Mouse (Mus musculus): Measurements from ENCODE around the gene Hdac10. TPM values are rescaled to one million over a fixed set of nuclear protein-coding genes. Genes with fewer than 3 reads are reported as not detected.
A peak's percentile ranks its signal among the peaks of the same experiment; 100 is the strongest.

Gene Hdac10
- total RNA-seq (2014; rRNA removed) (10.0 and 10.5 TPM in 2 replicates), polyA plus RNA-seq (2012; rRNA removed) (16.8 and 22.0 TPM in 2 replicates)

- Histone ChIP-seq H3K4me1 (ENCODE audit: control insufficient read depth, insufficient read depth, low read length) (peaks cover 7% of the 10 kb centered on the region; the same call in 1 of the 2 replicates), H3K79me2 (ENCODE audit: control insufficient read depth, insufficient read depth, low read length) (peaks cover 4% of the 10 kb centered on the region; the same call in 1 of the 2 replicates), H3K4me3 (ENCODE audit: insufficient read depth, low read depth, low read length) (peak within 1 kb of the TSS; percentile 69), H3K36me3 (ENCODE audit: control insufficient read depth, insufficient read depth, low read length) (no peaks in the 10 kb centered on the region), H3K9ac (ENCODE audit: low read depth, low read length) (peak within 1 kb of the TSS; percentile 72), H3K27ac (replicated peaks; ENCODE audit: insufficient read depth, low read depth, low read length) (peak within 1 kb of the TSS; percentile 84), H3K27me3 (ENCODE audit: control insufficient read depth, insufficient read depth, low read length) (no peaks in the 10 kb centered on the region)
- TF ChIP-seq POLR2A (IDR thresholded peaks at IDR 0.05; ENCODE audit: extremely low read depth, insufficient read depth, low read length) (no peak), CTCF (IDR thresholded peaks at IDR 0.05; ENCODE audit: low read depth, low read length) (peak; percentile 99)
- 4% methylated on average over 36 of the region's 36 CpGs for WGBS
- peak; percentile 80 for DNase-seq (ENCODE audit: extremely low read depth, low read depth, low spot score)
Measured at GRCm38 (mm10) chr15:89128382-89129350, at the start of gene Hdac10. Hdac10 (minus strand) TSS chr15:89128700.

GRCm38 (mm10) chr15:89177576-89178259, 49.2 kb upstream of the Hdac10 start:
- TF ChIP-seq CTCF (IDR thresholded peaks at IDR 0.05; ENCODE audit: low read depth, low read length) = no peak
- TF ChIP-seq POLR2A (IDR thresholded peaks at IDR 0.05; ENCODE audit: extremely low read depth, insufficient read depth, low read length) = no peak
- DNase-seq (ENCODE audit: extremely low read depth, low read depth, low spot score) = peak; percentile 85
- H3K27ac ChIP-seq (replicated peaks; ENCODE audit: insufficient read depth, low read depth, low read length) = peak overlapping the region; percentile 99
- peaks cover 44% of the 10 kb centered on the region for H3K4me1 ChIP-seq (ENCODE audit: control insufficient read depth, insufficient read depth, low read length)
- H3K36me3 ChIP-seq (ENCODE audit: control insufficient read depth, insufficient read depth, low read length) = no peaks in the 10 kb centered on the region
- 24% methylated on average over 4 of the region's 4 CpGs for WGBS
- H3K79me2 ChIP-seq (ENCODE audit: control insufficient read depth, insufficient read depth, low read length) = peaks cover 47% of the 10 kb centered on the region
- peak overlapping the region; percentile 87 for H3K9ac ChIP-seq (ENCODE audit: low read depth, low read length)
- H3K27me3 ChIP-seq (ENCODE audit: control insufficient read depth, insufficient read depth, low read length) = no peaks in the 10 kb centered on the region
- H3K4me3 ChIP-seq (ENCODE audit: insufficient read depth, low read depth, low read length) = peak overlapping the region; percentile 13; the same call in 1 of the 2 replicates

- no peak for TF ChIP-seq CTCF (IDR thresholded peaks at IDR 0.05; ENCODE audit: low read depth, low read length)
- no peak for TF ChIP-seq POLR2A (IDR thresholded peaks at IDR 0.05; ENCODE audit: extremely low read depth, insufficient read depth, low read length)
Measured at GRCm38 (mm10) chr15:89177121-89177520, 48.6 kb upstream of the Hdac10 start.

GRCm38 (mm10) chr15:89175411-89176155, 47.1 kb upstream of the Hdac10 start:
- no peaks in the 10 kb centered on the region for H3K27me3 ChIP-seq (ENCODE audit: control insufficient read depth, insufficient read depth, low read length)
- peaks cover 56% of the 10 kb centered on the region for H3K4me1 ChIP-seq (ENCODE audit: control insufficient read depth, insufficient read depth, low read length)
- TF ChIP-seq POLR2A (IDR thresholded peaks at IDR 0.05; ENCODE audit: extremely low read depth, insufficient read depth, low read length) (no peak), CTCF (IDR thresholded peaks at IDR 0.05; ENCODE audit: low read depth, low read length) (no peak)
- DNase-seq (ENCODE audit: extremely low read depth, low read depth, low spot score) = no peak
- WGBS = 71% methylated on average over 13 of the region's 13 CpGs
- no peaks in the 10 kb centered on the region for H3K36me3 ChIP-seq (ENCODE audit: control insufficient read depth, insufficient read depth, low read length)
- H3K9ac ChIP-seq (ENCODE audit: low read depth, low read length) = 0 out of 2 replicates have a peak overlapping the region, but pooled peaks have one; percentile 4
- peaks cover 60% of the 10 kb centered on the region for H3K79me2 ChIP-seq (ENCODE audit: control insufficient read depth, insufficient read depth, low read length)
- peak overlapping the region; percentile 99 for H3K27ac ChIP-seq (replicated peaks; ENCODE audit: insufficient read depth, low read depth, low read length)
- no peak overlapping the region for H3K4me3 ChIP-seq (ENCODE audit: insufficient read depth, low read depth, low read length)

More at GRCm38 (mm10) chr15:89177121-89177520, 48.6 kb upstream of the Hdac10 start:
- peak overlapping the region; percentile 65 for H3K9ac ChIP-seq (ENCODE audit: low read depth, low read length)
- peak overlapping the region; percentile 13 for H3K4me3 ChIP-seq (ENCODE audit: insufficient read depth, low read depth, low read length)
- H3K79me2 ChIP-seq (ENCODE audit: control insufficient read depth, insufficient read depth, low read length) = peaks cover 52% of the 10 kb centered on the region
- 0% methylated on average over 5 of the region's 5 CpGs for WGBS
- peak overlapping the region; percentile 99 for H3K27ac ChIP-seq (replicated peaks; ENCODE audit: insufficient read depth, low read depth, low read length)
- peak; percentile 75 for DNase-seq (ENCODE audit: extremely low read depth, low read depth, low spot score)
- peaks cover 47% of the 10 kb centered on the region for H3K4me1 ChIP-seq (ENCODE audit: control insufficient read depth, insufficient read depth, low read length)
- no peaks in the 10 kb centered on the region for H3K27me3 ChIP-seq (ENCODE audit: control insufficient read depth, insufficient read depth, low read length)
- no peaks in the 10 kb centered on the region for H3K36me3 ChIP-seq (ENCODE audit: control insufficient read depth, insufficient read depth, low read length)

GRCm38 (mm10) chr15:89174889-89175339, 46.4 kb upstream of the Hdac10 start:
- Histone ChIP-seq H3K27ac (replicated peaks; ENCODE audit: insufficient read depth, low read depth, low read length) (peak overlapping the region; percentile 93), H3K4me1 (ENCODE audit: control insufficient read depth, insufficient read depth, low read length) (peaks cover 60% of the 10 kb centered on the region), H3K9ac (ENCODE audit: low read depth, low read length) (no peak overlapping the region), H3K36me3 (ENCODE audit: control insufficient read depth, insufficient read depth, low read length) (no peaks in the 10 kb centered on the region), H3K4me3 (ENCODE audit: insufficient read depth, low read depth, low read length) (no peak overlapping the region), H3K27me3 (ENCODE audit: control insufficient read depth, insufficient read depth, low read length) (no peaks in the 10 kb centered on the region), H3K79me2 (ENCODE audit: control insufficient read depth, insufficient read depth, low read length) (peaks cover 54% of the 10 kb centered on the region)
- 47% methylated on average over 11 of the region's 11 CpGs for WGBS
- TF ChIP-seq CTCF (IDR thresholded peaks at IDR 0.05; ENCODE audit: low read depth, low read length) = no peak
- no peak for TF ChIP-seq POLR2A (IDR thresholded peaks at IDR 0.05; ENCODE audit: extremely low read depth, insufficient read depth, low read length)
- peak; percentile 22 for DNase-seq (ENCODE audit: extremely low read depth, low read depth, low spot score)
